Mouse (Mus musculus) hindbrain, embryonic 14.5 days (tissue): Measurements from ENCODE around the gene Kcnj6. TPM values are rescaled to one million over a fixed set of nuclear protein-coding genes. Genes with fewer than 3 reads are reported as not detected.

ENCODE experiments used
- ATAC-seq: fragments of 200-750 bp; cut with Nextera tagmentation; 2 replicates; pipeline ENCODE4 v1.8.0; 2017; ENCODE audit warnings: moderate number of reproducible peaks, mild to moderate bottlenecking, moderate TSS enrichment, moderate library complexity; ENCODE audit not compliant: low FRiP score
- DNase-seq: peaks from one replicate; pipeline ENCODE4 v3.0.0-alpha.2; 2015; ENCODE audit warnings: low spot score
- H3K27ac ChIP-seq: fragments of 300-500 bp; sonication (generic); 2 replicates; pipeline ENCODE4 v1.5.1; 2014; ENCODE audit warnings: mild to moderate bottlenecking, moderate library complexity
- H3K27me3 ChIP-seq: fragments of 300-500 bp; sonication (generic); 2 replicates; pipeline ENCODE4 v1.6.1; 2014; ENCODE audit warnings: mild to moderate bottlenecking, low read length, mixed read lengths; ENCODE audit not compliant: control insufficient read depth, insufficient read depth
- H3K36me3 ChIP-seq: fragments of 300-500 bp; sonication (generic); replicated peaks from 2 replicates; pipeline ENCODE4 v1.6.1; 2014; ENCODE audit not compliant: control insufficient read depth, insufficient read depth
- H3K4me1 ChIP-seq: fragments of 300-500 bp; sonication (generic); replicated peaks from 2 replicates; pipeline ENCODE4 v1.6.1; 2014; ENCODE audit warnings: antibody characterized with exemption, low read length, mixed read lengths; ENCODE audit not compliant: control insufficient read depth, insufficient read depth
- H3K4me2 ChIP-seq: fragments of 300-500 bp; sonication (generic); replicated peaks from 2 replicates; pipeline ENCODE4 v1.6.1; 2014; ENCODE audit warnings: mild to moderate bottlenecking, moderate library complexity
- H3K4me3 ChIP-seq: fragments of 300-500 bp; sonication (generic); replicated peaks from 2 replicates; pipeline ENCODE4 v1.5.1; 2014; ENCODE audit warnings: mild to moderate bottlenecking, low read length
- H3K9ac ChIP-seq: fragments of 300-500 bp; sonication (generic); 2 replicates; pipeline ENCODE4 v1.6.1; 2014
- H3K9me3 ChIP-seq: fragments of 300-500 bp; sonication (generic); 2 replicates; pipeline ENCODE4 v1.6.1; 2016; ENCODE audit warnings: low read length; ENCODE audit not compliant: control insufficient read depth
- WGBS: fragments of 180-500 bp; shearing (Covaris S2); extraction: QIAGEN DNeasy Blood & Tissue Kit; methylation state at CpG from one replicate; pipeline ENCODE4 v1.1.7; 2014; 5-methylcytosine and 5-hydroxymethylcytosine counted together
- polyA plus RNA-seq: library from polyadenylated mRNA; unstranded; fragments of >200 nt; fragmentation: Nextera tagmentation; extraction: Ambion mirVana; gene quantifications from 2 replicates; pipeline ENCODE4 v1.2.1, GENCODE M21; 2014

Gene Kcnj6
- polyA plus RNA-seq, 1 experiment from 2014 or later = 3.4 TPM

GRCm38 (mm10) chr16:94898832-94899231, 98.7 kb downstream of the Kcnj6 start:
- Histone ChIP-seq H3K4me1 (no peaks in the 10 kb centered on the region), H3K9ac (no peak overlapping the region), H3K9me3 (no peaks in the 10 kb centered on the region), H3K27me3 (no peaks in the 10 kb centered on the region), H3K36me3 (no peaks in the 10 kb centered on the region), H3K4me3 (no peak overlapping the region), H3K4me2 (no peak overlapping the region), H3K27ac (no peak overlapping the region)
- 92% methylated on average over 6 of the region's 6 CpGs for WGBS
- DNase-seq (no peak), ATAC-seq (no peak)

DNA sequence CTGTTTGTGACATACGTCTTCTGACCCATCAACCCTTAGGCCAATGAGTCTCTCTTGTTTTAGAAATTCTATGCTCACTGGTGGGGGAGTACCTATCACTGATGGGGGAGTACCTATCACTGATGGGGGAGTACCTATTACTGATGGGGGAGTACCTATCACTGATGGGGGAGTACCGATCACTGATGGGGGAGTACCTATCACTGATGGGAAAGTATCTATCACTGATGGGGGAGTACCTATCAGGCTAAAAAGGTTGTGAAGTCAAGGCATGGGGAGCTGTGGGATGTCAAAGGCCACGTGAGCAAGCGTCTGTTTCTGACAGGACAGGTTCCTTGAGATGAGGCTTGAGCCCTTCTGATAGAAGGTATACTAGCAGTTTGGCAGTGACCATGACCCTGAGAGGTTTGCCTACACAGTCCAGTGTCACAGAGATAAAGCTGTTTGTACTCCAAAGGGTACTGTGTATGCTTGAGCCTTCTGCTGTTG, 105.3 kb downstream of the Kcnj6 start:
- no peak overlapping the region for H3K4me2 ChIP-seq
- H3K27ac ChIP-seq = no peak overlapping the region
- H3K4me1 ChIP-seq = no peaks in the 10 kb centered on the region
- H3K4me3 ChIP-seq = no peak overlapping the region
- H3K27me3 ChIP-seq = no peaks in the 10 kb centered on the region
- no peak for DNase-seq
- no peaks in the 10 kb centered on the region for H3K9me3 ChIP-seq
- 97% methylated on average over 4 of the region's 4 CpGs for WGBS
- no peak overlapping the region for H3K9ac ChIP-seq
- no peak for ATAC-seq
- no peaks in the 10 kb centered on the region for H3K36me3 ChIP-seq

DNA sequence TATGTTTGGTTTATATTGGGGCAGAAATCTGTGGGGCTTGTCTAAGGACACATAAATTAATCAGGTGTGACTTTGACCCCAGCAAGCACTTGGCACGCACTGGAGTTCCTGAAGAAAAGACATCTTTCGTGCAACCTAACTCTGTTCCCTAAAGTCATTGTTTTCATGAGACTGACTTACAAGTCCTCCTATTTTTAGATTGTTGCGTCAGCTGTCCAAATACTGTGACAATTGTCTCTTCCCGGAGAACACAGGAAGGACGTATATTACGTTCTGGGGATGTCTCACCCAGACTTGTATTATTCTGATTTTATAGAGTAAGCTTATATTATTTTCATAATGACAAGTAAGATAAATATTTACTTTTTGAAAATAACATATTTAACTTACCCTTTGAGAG, 106.9 kb downstream of the Kcnj6 start:
- Histone ChIP-seq H3K4me2 (no peak overlapping the region), H3K27ac (no peak overlapping the region), H3K27me3 (no peaks in the 10 kb centered on the region), H3K4me1 (no peaks in the 10 kb centered on the region), H3K36me3 (no peaks in the 10 kb centered on the region), H3K9me3 (no peaks in the 10 kb centered on the region), H3K4me3 (no peak overlapping the region), H3K9ac (no peak overlapping the region)
- 83% methylated on average over 6 of the region's 6 CpGs for WGBS
- ATAC-seq = no peak
- no peak for DNase-seq

- Histone ChIP-seq H3K36me3 (no peaks in the 10 kb centered on the region), H3K4me3 (no peak overlapping the region), H3K4me1 (no peaks in the 10 kb centered on the region), H3K4me2 (no peak overlapping the region), H3K9me3 (no peaks in the 10 kb centered on the region), H3K27ac (no peak overlapping the region), H3K27me3 (no peaks in the 10 kb centered on the region), H3K9ac (no peak overlapping the region)
- 55% methylated on average over 2 of the region's 2 CpGs for WGBS
- peak; percentile 61 for DNase-seq
- ATAC-seq = no peak
Observed at GRCm38 (mm10) chr16:94890056-94890455, 107.4 kb downstream of the Kcnj6 start.

DNA sequence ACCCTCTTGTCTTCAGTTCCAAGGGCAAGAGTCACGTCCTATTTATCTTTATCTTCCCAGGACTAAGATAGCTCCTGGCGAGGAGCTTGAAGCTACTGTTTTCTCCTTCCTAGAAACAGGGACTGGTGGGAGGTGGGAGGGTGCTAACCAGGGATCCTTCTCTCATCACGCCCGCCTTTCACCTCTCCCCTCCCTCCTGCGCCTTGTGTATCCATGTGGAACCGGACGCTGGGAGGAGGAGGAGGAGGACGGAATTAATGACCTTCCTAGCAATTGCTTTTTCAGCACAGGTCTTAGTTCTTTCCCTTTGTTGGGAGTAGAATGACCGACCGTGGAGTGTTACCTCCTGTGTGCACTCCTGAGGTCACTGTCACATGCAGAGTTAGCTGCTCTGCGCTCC, 108.9 kb downstream of the Kcnj6 start:
- Histone ChIP-seq H3K36me3 (no peaks in the 10 kb centered on the region), H3K4me2 (no peak overlapping the region), H3K27me3 (no peaks in the 10 kb centered on the region), H3K27ac (no peak overlapping the region), H3K9me3 (no peaks in the 10 kb centered on the region), H3K4me3 (no peak overlapping the region), H3K4me1 (no peaks in the 10 kb centered on the region), H3K9ac (no peak overlapping the region)
- no peak for DNase-seq
- ATAC-seq = no peak
- WGBS = 63% methylated on average over 10 of the region's 11 CpGs

DNA sequence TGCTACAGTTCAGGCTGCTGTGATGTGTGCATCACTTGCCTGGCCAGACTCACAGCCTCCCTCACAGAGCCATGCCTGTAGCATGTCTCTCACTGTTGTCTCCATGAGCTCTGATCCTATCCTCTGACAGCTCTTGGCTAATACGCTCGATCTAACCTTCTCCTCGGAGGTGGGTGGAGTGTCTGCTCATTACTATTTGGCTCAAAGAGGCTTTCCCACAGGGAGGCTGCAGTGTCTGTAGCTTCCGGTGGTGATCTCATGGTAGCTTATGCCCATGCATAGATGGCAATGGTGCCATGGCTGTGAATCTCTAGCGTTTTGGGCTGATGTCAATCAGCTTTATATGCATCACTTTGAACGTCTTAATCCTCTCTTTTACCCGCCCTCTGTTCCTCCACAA, 111.1 kb downstream of the Kcnj6 start:
- no peak overlapping the region for H3K27ac ChIP-seq
- ATAC-seq (no peak), DNase-seq (no peak)
- H3K9me3 ChIP-seq = no peaks in the 10 kb centered on the region
- 83% methylated on average over 7 of the region's 7 CpGs for WGBS
- H3K4me2 ChIP-seq = no peak overlapping the region
- H3K4me3 ChIP-seq = no peak overlapping the region
- no peak overlapping the region for H3K9ac ChIP-seq
- H3K4me1 ChIP-seq = no peaks in the 10 kb centered on the region
- H3K36me3 ChIP-seq = no peaks in the 10 kb centered on the region
- H3K27me3 ChIP-seq = no peaks in the 10 kb centered on the region

DNA sequence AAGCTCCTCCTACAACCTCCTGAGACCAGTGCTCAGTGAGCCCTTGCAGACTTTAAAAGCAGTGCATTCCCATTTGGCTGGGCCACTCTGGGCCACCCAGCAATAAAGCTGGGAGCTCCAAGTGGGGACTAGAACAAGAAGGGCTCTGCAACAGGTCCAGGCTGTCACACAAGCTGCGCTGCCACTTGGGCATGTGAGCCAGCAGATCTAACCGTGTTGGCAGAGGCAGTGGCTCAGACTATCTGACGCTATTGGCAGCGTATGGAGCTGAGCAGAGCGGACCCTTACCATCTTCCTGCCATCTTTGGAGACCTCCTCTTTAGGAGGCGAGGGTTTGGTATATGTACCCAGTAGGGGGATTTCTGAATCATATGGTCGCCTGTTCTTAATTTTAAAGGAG, 112.4 kb downstream of the Kcnj6 start:
- Histone ChIP-seq H3K27me3 (no peaks in the 10 kb centered on the region), H3K9me3 (no peaks in the 10 kb centered on the region), H3K4me2 (no peak overlapping the region), H3K36me3 (no peaks in the 10 kb centered on the region), H3K4me3 (no peak overlapping the region), H3K4me1 (no peaks in the 10 kb centered on the region), H3K9ac (no peak overlapping the region), H3K27ac (no peak overlapping the region)
- ATAC-seq = no peak
- DNase-seq = no peak
- WGBS = 85% methylated on average over 7 of the region's 7 CpGs

GRCm38 (mm10) chr16:94883909-94884308, 113.6 kb downstream of the Kcnj6 start:
- no peak overlapping the region for H3K27ac ChIP-seq
- WGBS = 73% methylated on average over 3 of the region's 3 CpGs
- ATAC-seq (no peak), DNase-seq (no peak)
- no peaks in the 10 kb centered on the region for H3K4me1 ChIP-seq
- H3K27me3 ChIP-seq = no peaks in the 10 kb centered on the region
- H3K4me2 ChIP-seq = no peak overlapping the region
- H3K4me3 ChIP-seq = no peak overlapping the region
- H3K36me3 ChIP-seq = no peaks in the 10 kb centered on the region
- H3K9me3 ChIP-seq = no peaks in the 10 kb centered on the region
- H3K9ac ChIP-seq = no peak overlapping the region

DNA sequence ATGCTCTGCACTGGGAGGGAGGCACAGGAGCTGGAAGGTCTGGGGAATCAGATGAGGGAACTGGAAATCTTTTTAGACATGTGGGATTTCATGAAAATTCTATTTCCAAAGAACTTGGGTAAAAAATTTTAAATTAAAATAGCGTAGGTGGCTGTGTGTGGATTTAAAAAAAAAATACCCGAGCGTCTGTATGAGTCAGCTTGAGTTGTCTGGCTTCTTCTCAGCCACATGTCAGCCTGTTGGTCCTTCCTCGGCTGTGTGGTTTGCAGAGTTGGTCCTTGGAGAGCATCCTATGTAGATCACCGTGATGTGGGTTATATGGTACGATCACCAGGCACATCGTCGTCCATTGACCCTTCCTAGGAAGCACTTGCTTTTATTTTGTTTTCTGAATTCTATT, 114.3 kb downstream of the Kcnj6 start:
- ATAC-seq = no peak
- H3K9ac ChIP-seq = no peak overlapping the region
- WGBS = 88% methylated on average over 8 of the region's 8 CpGs
- no peaks in the 10 kb centered on the region for H3K9me3 ChIP-seq
- no peak for DNase-seq
- H3K4me1 ChIP-seq = no peaks in the 10 kb centered on the region
- no peak overlapping the region for H3K4me3 ChIP-seq
- no peak overlapping the region for H3K27ac ChIP-seq
- H3K4me2 ChIP-seq = no peak overlapping the region
- H3K36me3 ChIP-seq = no peaks in the 10 kb centered on the region
- no peaks in the 10 kb centered on the region for H3K27me3 ChIP-seq

DNA sequence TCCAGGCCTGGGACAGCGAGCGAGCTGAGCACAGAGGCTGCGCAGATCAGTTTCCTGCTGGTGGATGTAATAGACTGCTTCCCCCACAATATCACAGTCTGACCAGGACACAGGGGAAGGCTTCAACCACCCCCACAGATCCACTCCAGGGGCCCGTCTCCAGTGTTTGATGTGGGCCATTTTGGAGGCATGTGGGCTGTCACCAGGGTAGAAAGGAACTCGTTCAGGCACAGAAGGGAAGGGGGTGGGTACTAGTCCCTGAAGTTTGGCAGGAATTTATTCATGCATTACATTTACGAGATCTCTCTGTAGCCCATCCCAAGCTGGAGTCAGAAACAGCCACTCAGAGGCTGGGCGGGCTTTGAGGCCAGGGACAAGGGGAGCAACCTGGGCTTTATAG, 115.4 kb downstream of the Kcnj6 start:
- H3K4me3 ChIP-seq = no peak overlapping the region
- H3K36me3 ChIP-seq = no peaks in the 10 kb centered on the region
- H3K9me3 ChIP-seq = no peaks in the 10 kb centered on the region
- H3K9ac ChIP-seq = no peak overlapping the region
- no peak for ATAC-seq
- 61% methylated on average over 7 of the region's 7 CpGs for WGBS
- H3K27ac ChIP-seq = no peak overlapping the region
- no peaks in the 10 kb centered on the region for H3K4me1 ChIP-seq
- H3K27me3 ChIP-seq = no peaks in the 10 kb centered on the region
- DNase-seq = no peak
- no peak overlapping the region for H3K4me2 ChIP-seq
